Mouse (Mus musculus) midbrain, embryonic 13.5 days (tissue): ENCODE measurements around the gene Garnl3. TPM values are rescaled to one million over a fixed set of nuclear protein-coding genes. Genes with fewer than 3 reads are reported as not detected.

Experiments used
- ATAC-seq: fragments of 200-750 bp; cut with Nextera tagmentation; 2 replicates; pipeline ENCODE4 v1.8.0; 2017; ENCODE audit warnings: mild to moderate bottlenecking, moderate TSS enrichment, moderate library complexity
- H3K27ac ChIP-seq: fragments of 300-500 bp; sonication (generic); 2 replicates; pipeline ENCODE4 v1.5.1; 2015; ENCODE audit warnings: inconsistent platforms, mild to moderate bottlenecking, moderate library complexity
- H3K27me3 ChIP-seq: fragments of 300-500 bp; sonication (generic); 2 replicates; pipeline ENCODE4 v1.6.1; 2015; ENCODE audit warnings: mild to moderate bottlenecking, inconsistent platforms
- H3K36me3 ChIP-seq: fragments of 300-500 bp; sonication (generic); 2 replicates; pipeline ENCODE4 v1.6.1; 2015; ENCODE audit warnings: mild to moderate bottlenecking, inconsistent platforms
- H3K4me1 ChIP-seq: fragments of 300-500 bp; sonication (generic); replicated peaks from 2 replicates; pipeline ENCODE4 v1.6.1; 2015; ENCODE audit warnings: inconsistent platforms
- H3K4me2 ChIP-seq: fragments of 300-500 bp; sonication (generic); replicated peaks from 2 replicates; pipeline ENCODE4 v1.6.1; 2015; ENCODE audit warnings: moderate library complexity, mild to moderate bottlenecking, inconsistent platforms
- H3K4me3 ChIP-seq: fragments of 300-500 bp; sonication (generic); replicated peaks from 2 replicates; pipeline ENCODE4 v1.5.1; 2015; ENCODE audit warnings: mild to moderate bottlenecking, inconsistent platforms
- H3K9ac ChIP-seq: fragments of 300-500 bp; sonication (generic); replicated peaks from 2 replicates; pipeline ENCODE4 v1.6.1; 2015; ENCODE audit warnings: mild to moderate bottlenecking, inconsistent platforms
- H3K9me3 ChIP-seq: fragments of 300-500 bp; sonication (generic); 2 replicates; pipeline ENCODE4 v1.6.1; 2016; ENCODE audit warnings: mild to moderate bottlenecking, inconsistent platforms
- WGBS: fragments of 180-500 bp; shearing (Covaris S2); methylation state at CpG from one replicate; pipeline ENCODE4 v1.1.7; 2015; 5-methylcytosine and 5-hydroxymethylcytosine counted together
- polyA plus RNA-seq: library from polyadenylated mRNA; unstranded; fragments of >200 nt; fragmentation: Nextera tagmentation; extraction: Ambion mirVana; gene quantifications from 2 replicates; pipeline ENCODE4 v1.2.1, GENCODE M21; 2015

Garnl3 gene
- polyA plus RNA-seq, 1 experiment from 2014 or later: 24.2 TPM

DNA sequence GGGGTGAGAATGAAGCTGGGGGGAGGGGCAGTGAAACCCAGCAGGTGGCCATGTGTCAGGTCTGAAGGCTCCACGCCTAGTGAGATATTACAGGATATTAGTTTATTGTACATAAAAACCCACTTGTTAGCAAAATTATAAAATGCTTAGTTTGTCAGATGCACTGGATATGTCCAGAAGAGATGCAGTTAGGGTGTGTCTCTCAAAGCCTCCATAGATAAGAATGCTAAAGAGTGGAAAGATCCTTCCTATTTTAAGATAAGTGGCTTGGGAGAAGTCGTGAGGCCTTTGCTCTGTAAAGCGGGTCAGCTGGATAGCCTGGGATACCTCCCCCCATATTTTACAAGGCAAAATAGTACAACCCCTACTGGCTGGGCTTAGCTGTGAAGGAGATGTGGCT, 152.8 kb downstream of the Garnl3 start:
- H3K4me3 ChIP-seq: no peak overlapping the region
- no peaks in the 10 kb centered on the region for H3K9me3 ChIP-seq
- peaks cover 18% of the 10 kb centered on the region for H3K4me1 ChIP-seq
- peaks cover 30% of the 10 kb centered on the region for H3K36me3 ChIP-seq
- ATAC-seq: no peak
- WGBS: 80% methylated on average over 3 of the region's 3 CpGs
- H3K27ac ChIP-seq: no peak overlapping the region
- H3K27me3 ChIP-seq: 0 out of 2 replicates have a peak, but pooled peaks cover 4% of the 10 kb centered on the region
- no peak overlapping the region for H3K9ac ChIP-seq
- H3K4me2 ChIP-seq: no peak overlapping the region

DNA sequence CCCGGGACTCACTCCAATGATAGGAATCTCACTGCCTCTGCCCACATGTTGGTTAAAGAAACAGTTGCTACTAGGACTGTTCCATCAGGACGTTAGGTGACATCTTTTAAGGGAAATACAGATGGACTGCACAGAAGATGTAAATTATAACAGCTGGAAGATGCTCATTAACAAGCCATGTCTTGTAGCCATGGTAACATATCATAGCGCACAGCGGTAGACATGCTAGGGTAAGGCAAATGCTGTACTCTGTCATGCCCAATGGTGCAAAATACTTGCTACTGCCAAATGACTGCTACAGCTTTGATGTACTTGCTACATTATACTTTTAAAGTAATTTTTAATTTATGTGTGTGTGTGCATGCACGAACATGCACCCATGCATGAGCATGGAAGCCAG, 154.3 kb downstream of the Garnl3 start:
- H3K4me1 ChIP-seq: peaks cover 12% of the 10 kb centered on the region
- 82% methylated on average over 5 of the region's 5 CpGs for WGBS
- no peak overlapping the region for H3K9ac ChIP-seq
- peaks cover 43% of the 10 kb centered on the region for H3K36me3 ChIP-seq
- ATAC-seq: no peak
- H3K27ac ChIP-seq: no peak overlapping the region
- H3K4me2 ChIP-seq: no peak overlapping the region
- no peak overlapping the region for H3K4me3 ChIP-seq
- H3K9me3 ChIP-seq: no peaks in the 10 kb centered on the region
- H3K27me3 ChIP-seq: no peaks in the 10 kb centered on the region

DNA sequence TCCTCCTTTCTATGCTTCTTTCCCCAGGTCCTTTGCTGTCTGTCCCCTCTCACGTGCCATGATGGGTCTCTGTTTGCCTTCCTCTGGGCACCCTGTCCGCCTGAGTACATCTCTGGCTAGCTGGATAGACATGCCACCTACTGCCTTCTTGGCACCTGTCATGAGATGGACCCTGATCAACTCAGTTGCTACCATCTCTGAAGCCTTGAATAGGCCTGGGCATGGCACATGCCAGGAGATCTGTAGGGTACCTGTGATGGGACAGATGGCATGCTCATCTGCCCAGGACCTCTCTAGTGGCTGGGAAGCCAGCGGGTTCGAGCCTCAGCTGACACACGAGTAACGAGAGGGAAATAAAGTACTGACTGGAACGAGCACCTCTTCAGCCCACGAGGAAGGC, 157.2 kb downstream of the Garnl3 start:
- Histone ChIP-seq H3K27ac (no peak overlapping the region), H3K9me3 (no peaks in the 10 kb centered on the region), H3K4me2 (no peak overlapping the region), H3K4me3 (no peak overlapping the region), H3K36me3 (peaks cover 43% of the 10 kb centered on the region), H3K27me3 (no peaks in the 10 kb centered on the region), H3K4me1 (0 out of 2 replicates have a peak, but pooled peaks cover 2% of the 10 kb centered on the region), H3K9ac (no peak overlapping the region)
- WGBS: 91% methylated on average over 8 of the region's 8 CpGs
- no peak for ATAC-seq

DNA sequence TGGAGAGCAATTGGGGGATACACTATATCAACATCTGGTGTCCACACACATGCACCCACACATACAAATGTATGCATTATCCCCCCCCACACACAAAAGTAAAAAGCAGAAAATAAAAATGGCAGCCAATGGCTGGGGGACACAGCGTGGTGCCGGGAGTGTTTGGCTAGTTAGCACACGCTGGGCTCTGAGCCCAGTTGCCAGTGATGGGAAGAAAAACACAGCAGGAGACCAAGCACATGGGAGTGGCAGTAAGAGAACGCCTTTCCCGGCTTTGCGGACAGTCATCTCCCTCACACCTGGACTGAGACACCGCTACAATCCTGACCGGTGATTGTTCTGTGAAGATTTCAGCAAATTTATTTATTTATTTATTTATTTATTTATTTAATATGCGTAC, 160.2 kb downstream of the Garnl3 start:
- Histone ChIP-seq H3K4me3 (no peak overlapping the region), H3K36me3 (peaks cover 35% of the 10 kb centered on the region), H3K27ac (no peak overlapping the region), H3K9ac (no peak overlapping the region), H3K4me2 (no peak overlapping the region), H3K9me3 (no peaks in the 10 kb centered on the region), H3K27me3 (no peaks in the 10 kb centered on the region), H3K4me1 (peaks cover 20% of the 10 kb centered on the region)
- 41% methylated on average over 9 of the region's 9 CpGs for WGBS
- ATAC-seq: no peak

DNA sequence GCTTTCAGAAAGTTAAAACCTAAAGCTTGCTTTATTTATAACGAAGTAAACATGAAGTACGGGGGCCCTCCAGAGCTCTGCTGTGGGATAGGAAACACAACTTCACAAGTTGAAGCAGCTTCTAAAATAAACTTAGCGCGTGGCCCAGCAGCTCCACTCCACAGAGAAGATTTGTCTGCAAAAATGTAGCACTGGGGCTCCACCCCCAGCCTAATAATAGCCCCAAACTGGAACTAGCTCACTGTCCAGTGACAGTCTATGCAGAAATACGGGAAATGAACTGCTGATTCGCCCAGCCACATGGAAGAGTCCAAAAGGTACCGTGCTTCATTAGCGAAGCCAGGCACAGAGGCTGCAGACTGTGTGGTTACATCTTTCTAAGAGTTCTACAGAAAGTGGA, 162.1 kb downstream of the Garnl3 start:
- ATAC-seq: no peak

DNA sequence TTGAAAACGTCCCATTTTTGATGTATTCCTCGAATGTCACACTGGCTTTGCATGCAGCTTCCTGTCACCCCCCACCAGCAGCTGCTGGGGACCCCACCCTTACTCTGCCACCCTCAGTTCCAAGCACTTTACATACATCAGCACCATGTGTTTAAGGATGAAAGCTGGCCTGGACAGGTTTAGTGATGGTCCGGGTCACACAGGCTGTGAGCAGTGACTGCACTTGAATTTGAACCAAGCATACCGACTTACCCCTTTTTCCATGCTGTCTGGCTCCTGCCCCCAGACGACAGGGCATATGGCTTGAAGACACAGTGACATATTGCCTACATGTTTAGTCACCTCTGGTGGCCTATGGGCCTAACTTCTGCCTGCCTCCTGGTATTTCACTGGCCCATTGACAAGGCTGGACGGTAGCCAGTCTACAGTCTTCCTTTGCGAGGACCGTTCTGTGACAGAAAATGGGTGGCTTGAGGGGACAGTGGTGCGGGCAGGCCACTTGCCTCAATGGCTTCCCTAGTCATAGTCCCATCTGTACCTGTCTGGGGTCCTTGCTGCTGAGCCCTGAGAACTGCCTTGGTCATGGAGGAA, 163.3 kb downstream of the Garnl3 start:
- WGBS: 89% methylated on average over 9 of the region's 9 CpGs
- no peak overlapping the region for H3K27ac ChIP-seq
- H3K4me1 ChIP-seq: peaks cover 41% of the 10 kb centered on the region
- H3K9me3 ChIP-seq: no peaks in the 10 kb centered on the region
- ATAC-seq: no peak
- H3K27me3 ChIP-seq: no peaks in the 10 kb centered on the region
- H3K9ac ChIP-seq: peak overlapping the region; percentile 82
- H3K4me2 ChIP-seq: peak overlapping the region; percentile 80
- peaks cover 27% of the 10 kb centered on the region for H3K36me3 ChIP-seq
- H3K4me3 ChIP-seq: peak overlapping the region; percentile 72; the same call in 1 of the 2 replicates

More for the DNA sequence above, 162.1 kb downstream of the Garnl3 start:
- Histone ChIP-seq H3K27ac (no peak overlapping the region), H3K4me1 (peaks cover 31% of the 10 kb centered on the region), H3K4me2 (no peak overlapping the region), H3K36me3 (peaks cover 27% of the 10 kb centered on the region), H3K9me3 (no peaks in the 10 kb centered on the region), H3K27me3 (no peaks in the 10 kb centered on the region), H3K9ac (no peak overlapping the region), H3K4me3 (no peak overlapping the region)
- 90% methylated on average over 8 of the region's 8 CpGs for WGBS

DNA sequence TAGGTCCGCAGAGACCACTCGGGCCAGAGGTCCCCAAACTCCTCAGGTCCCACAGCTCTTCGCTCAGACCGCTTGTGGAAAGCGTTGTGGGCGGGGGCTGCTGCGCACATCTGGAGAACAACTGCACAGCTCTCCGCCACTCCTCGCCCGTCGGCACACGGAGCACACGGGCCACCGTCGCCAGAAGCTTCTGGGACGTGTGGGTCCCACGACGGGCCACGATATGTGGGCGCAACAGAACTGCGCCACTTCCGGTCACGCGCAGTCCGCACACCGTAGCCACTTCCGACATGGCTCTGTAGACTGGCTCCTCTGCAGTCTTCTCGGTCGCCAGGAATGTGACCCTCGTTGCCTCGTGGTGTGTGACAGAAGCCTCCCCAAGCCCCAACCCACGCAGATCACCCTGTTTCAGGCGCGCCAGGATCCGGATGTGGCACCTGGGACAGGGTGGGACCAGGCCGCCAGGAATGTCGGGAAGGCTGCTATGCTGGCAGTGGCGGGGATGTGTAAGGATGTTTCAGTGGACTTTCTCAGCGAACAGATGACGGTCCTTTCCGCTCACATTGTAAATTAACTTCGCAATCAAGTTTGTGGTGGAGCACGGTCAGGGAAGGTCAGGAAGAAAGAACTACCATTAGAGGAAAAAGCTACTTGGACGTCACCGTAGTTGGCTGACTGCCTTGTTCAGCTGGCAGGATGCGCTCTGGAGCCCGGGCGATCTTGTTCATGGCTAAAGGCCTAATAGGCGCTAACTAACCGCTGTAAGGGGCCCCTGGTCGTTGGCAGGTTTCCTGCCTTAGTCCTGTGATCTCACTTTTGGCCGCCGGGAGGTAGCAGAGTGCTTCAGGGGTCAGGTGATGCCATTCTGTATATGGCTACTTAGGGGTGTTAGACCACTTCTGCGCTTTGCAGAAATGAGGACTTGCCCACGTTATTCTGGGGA, 164.5 kb downstream of the Garnl3 start:
- Histone ChIP-seq H3K4me3 (peak overlapping the region; percentile 72), H3K27me3 (no peaks in the 10 kb centered on the region), H3K9me3 (no peaks in the 10 kb centered on the region), H3K4me2 (peak overlapping the region; percentile 80), H3K27ac (peak overlapping the region; percentile 94), H3K4me1 (peaks cover 52% of the 10 kb centered on the region), H3K36me3 (peaks cover 24% of the 10 kb centered on the region), H3K9ac (peak overlapping the region; percentile 82)
- under 1% methylated on average over 55 of the region's 55 CpGs for WGBS
- peak; percentile 92 for ATAC-seq

DNA sequence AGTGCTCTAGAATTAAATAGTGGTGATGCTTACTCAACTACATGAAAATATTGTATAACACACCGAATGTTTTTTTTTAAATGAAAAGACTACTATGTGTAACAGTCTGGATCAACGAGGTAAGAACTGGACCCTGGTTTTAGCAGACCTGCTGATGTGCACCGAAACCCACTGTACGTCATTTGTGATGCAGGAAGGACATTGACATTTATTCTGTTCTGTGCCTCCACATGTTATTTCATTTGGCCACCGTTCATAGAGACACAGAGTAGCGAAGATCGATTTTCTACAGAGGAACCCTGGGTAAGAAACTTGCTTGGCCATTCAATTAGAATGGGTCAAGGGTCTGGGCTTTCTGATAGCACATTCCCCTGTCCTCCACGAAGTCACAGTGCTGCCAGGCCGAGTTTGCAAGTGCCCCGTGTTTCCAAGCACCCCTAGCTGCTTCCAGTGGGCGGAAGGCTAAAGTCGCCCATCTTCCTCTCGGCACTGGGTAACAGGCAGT, 165.2 kb downstream of the Garnl3 start:
- Histone ChIP-seq H3K27ac (peak overlapping the region; percentile 94), H3K4me1 (peaks cover 51% of the 10 kb centered on the region), H3K4me3 (peak overlapping the region; percentile 72), H3K36me3 (peaks cover 24% of the 10 kb centered on the region), H3K9ac (peak overlapping the region; percentile 82), H3K9me3 (no peaks in the 10 kb centered on the region), H3K4me2 (peak overlapping the region; percentile 80), H3K27me3 (no peaks in the 10 kb centered on the region)
- ATAC-seq: no peak
- 11% methylated on average over 13 of the region's 13 CpGs for WGBS

DNA sequence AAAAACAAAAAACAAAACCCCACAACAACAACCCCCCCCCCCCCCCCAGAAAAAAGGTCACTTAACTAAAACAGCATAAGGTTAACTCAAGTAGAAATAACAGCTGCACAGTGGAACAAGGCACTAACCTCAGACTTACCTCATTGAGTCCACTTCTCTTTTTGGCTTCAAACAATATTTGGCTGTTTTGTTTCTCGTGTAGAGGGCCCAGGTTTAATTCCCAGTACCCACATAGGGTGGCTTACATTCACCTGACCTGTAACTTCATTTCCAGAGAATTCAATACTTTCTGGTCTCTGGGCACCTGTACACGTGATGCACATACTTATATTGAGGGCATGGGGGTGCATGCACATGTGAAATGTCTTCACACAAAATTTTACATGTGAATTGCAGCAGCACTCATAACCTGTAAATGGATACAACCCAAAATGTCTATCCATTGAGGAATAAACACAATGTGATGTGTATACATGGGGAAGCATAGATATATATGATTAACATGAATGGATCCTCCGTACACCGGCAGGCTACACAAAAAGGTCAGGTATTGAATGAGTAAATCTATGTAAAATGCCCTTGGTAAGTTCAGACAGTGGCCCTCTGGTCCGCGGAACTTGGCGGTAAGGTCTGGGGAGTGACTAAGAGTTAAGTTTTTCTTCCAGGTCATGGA, 165.8 kb downstream of the Garnl3 start:
- no peak for ATAC-seq
- Histone ChIP-seq H3K9ac (no peak overlapping the region), H3K4me2 (peak overlapping the region; percentile 80; the same call in 1 of the 2 replicates), H3K9me3 (no peaks in the 10 kb centered on the region), H3K4me1 (peaks cover 55% of the 10 kb centered on the region), H3K27me3 (no peaks in the 10 kb centered on the region), H3K36me3 (peaks cover 24% of the 10 kb centered on the region), H3K27ac (no peak overlapping the region), H3K4me3 (0 out of 2 replicates have a peak overlapping the region, but pooled peaks have one; percentile 72)
- 17% methylated on average over 7 of the region's 7 CpGs for WGBS

DNA sequence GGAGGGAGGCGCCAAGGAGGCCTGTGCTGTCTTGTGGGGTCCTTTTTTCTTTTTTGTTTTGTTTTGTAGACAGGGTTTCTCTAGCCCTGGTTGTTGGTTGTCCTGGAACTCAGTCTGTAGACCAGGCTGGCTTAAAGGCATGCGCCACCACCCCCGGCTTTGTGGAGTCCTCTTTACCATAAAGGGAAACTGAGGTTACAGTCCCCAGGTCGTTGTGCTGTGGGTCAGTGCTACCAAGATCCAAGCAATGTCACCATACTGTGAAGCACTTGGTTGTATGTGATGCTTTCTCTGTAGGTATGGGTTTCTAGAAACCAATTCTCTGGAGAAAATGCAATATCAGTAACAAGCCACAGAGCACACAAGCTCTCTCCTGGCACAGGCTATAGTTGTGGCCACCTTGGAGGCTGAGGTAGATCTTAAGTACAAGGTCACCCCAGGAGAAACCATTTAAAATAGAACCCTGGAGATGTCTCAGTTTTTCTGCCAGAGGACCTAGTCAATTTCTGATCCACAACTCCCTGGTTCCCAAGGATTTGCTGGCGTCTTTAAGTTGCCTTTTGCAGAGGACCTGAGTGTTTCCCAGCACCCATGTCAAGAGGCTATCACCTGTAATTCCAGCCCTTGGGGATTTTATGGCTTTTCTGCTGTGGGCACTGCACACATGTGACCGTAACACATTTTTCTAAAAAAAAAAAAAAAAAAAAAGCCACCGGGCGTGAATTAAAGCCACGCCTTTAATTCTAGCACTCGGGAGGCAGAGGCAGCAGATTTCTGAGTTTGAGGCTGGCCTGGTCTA, 166.6 kb downstream of the Garnl3 start:
- Histone ChIP-seq H3K27ac (no peak overlapping the region), H3K9ac (no peak overlapping the region), H3K27me3 (no peaks in the 10 kb centered on the region), H3K9me3 (no peaks in the 10 kb centered on the region), H3K4me2 (no peak overlapping the region), H3K4me1 (peaks cover 61% of the 10 kb centered on the region), H3K4me3 (no peak overlapping the region), H3K36me3 (peaks cover 24% of the 10 kb centered on the region)
- 26% methylated on average over 10 of the region's 10 CpGs for WGBS
- no peak for ATAC-seq

DNA sequence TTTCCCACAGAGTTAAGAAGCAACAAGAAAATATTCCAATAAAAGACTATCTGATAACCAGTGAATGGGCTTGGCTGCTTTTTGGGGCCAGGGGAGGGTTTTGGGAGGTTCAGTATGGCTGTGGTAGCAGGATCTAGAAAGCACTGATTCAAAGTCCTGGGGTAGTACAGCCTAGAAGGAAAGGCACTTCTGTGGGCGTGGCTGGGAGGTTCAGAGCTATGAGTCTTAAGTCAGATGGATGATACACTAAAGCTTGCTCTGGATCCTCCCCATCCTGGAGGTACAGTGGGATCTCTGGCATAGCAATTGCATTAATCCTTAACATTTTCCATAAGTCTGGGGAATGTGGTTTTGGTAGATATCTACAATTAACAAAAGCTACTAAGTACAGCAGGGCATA, 167.5 kb downstream of the Garnl3 start:
- Histone ChIP-seq H3K36me3 (peaks cover 24% of the 10 kb centered on the region), H3K9ac (no peak overlapping the region), H3K4me3 (no peak overlapping the region), H3K4me2 (no peak overlapping the region; the same call in 1 of the 2 replicates), H3K27me3 (no peaks in the 10 kb centered on the region), H3K9me3 (no peaks in the 10 kb centered on the region), H3K27ac (no peak overlapping the region), H3K4me1 (peaks cover 61% of the 10 kb centered on the region)
- 76% methylated on average over 1 of the region's 1 CpGs for WGBS
- no peak for ATAC-seq
